Mouse (Mus musculus): ENCODE results near the gene Lsm2.
A peak's percentile ranks its signal among the peaks of the same experiment; 100 is the strongest.
"Not testable (repeated sequence)": the region's sequence is repeated elsewhere in the genome, so short reads cannot be mapped to it uniquely, and the experiment has no call there.

Gene Lsm2

DNA sequence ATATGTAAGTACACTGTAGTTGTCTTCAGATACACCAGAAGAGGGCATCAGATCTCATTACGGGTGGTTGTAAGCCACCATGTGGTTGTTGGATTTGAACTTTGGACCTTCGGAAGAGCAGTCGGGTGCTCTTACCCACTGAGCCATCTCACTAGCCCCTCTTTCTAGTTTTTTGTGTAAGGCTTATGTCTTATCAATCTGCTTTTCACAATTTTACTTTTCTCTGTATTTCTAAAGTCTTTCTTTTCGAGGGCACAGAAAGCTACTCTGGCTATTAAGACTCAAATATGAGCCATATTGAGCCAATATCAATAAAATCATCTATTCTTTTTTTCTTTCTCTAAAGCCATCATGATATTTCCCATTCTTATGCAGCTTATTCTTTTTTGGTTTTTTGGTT, 13.5 kb downstream of the Lsm2 start:
- DNase-seq: not testable (repeated sequence)

DNA sequence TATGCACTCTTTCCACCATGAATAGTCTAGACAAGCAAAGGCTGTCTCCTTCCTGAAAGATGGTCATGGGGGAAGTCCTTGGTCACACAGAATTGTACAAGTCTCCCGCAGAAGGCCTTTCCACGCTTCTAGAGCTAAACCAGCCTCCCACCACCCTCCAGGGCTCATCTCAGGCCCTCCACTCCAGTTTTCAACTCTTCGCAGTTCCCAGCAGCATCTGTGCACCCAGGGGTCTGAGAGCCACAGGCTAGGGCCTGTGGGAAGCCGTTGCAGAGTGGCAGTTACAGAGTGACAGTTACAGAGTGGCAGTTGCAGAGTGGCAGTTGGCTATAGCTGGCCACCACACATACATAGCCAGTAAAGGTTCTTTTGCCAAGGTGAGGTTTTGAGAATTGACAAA, 14.3 kb downstream of the Lsm2 start:
- DNase-seq: not testable (repeated sequence)

GRCm38 (mm10) chr17:34996411-34997141, 14.9 kb downstream of the Lsm2 start:
- DNase-seq: no peak

- no peak for DNase-seq
Measured at GRCm38 (mm10) chr17:34997142-34997483, 15.5 kb downstream of the Lsm2 start.

GRCm38 (mm10) chr17:34998526-34999430, 17.1 kb downstream of the Lsm2 start:
- no peak for DNase-seq

DNA sequence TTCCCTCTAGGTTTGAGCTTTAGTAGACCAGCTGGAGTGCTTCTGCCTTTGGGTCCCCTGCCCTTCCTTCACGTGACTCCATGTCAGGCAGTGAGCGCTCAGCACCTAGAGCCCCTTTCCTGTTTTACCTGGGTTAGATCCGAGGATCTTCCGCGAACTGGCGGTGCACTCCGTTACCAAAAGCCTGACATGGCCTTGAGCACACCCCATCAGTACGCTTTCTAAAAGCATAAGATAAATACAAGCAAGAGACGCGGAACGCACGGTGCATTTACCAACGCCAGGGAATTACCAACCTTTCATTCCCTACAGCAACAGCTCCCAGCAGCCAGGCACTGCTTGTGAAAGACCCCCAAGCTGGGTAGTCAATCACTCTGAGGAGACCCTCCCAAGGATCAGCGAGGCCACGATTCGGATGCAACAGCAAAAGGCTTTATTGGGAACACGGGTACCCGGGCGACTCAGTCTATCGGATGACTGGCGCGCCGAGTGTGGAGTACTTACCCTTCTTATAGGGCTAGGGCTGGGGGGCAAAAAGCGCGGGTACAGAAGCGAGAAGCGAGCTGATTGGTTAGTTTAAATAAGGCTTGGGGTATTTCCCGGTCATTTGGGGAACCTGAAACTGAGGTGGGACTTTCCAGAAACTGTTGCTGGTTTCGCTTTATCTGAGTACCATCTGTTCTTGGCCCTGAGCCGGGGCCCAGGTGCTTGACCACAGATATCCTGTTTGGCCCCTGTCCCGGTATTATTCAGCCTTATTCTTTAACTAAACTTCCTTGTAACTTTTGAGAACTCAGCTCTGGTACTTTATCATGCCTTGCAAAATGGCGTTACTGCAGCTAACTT, 18.4 kb downstream of the Lsm2 start:
- not testable (repeated sequence) for DNase-seq

DNA sequence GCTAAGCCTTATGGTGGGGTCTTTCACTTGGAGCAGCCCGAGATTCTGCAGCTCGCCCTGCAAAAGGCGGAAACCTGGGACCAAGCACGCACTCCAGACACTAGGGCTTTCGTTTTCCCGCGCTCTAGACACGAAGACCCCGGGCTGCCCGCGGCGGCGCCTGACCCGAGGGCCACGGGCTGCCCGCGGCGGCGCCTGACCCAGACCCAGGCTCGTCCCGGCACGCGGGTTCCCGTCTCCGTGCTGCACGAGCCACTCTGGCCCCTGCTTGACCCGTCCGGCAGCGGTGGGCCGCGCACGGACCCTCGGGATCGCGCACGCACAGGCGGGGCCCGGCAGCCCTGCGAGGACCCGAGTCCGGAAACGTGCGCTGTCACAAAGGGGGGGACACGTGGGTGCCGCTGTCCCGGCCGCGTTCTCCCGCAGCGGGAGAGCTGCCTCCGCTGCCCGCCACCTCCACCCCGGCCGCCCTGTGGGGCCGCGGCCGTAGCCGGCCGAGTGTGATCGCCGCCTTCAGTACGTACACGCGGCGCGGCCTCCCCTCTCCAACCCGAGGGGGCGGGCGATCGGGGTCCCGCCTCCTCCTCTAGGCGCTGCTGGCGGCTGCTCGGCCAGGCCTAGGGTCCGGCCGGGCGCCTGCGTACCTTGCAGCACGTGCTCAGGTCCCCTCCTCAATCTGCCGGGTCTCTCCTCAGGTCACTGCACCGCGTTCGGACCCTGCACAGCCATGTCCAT, 19.2 kb downstream of the Lsm2 start, which contains the start of gene Vars:
TSS of gene Vars (plus strand) at position 271 of the 735 bp plus-strand sequence.
- peak; percentile 78 for DNase-seq

DNA sequence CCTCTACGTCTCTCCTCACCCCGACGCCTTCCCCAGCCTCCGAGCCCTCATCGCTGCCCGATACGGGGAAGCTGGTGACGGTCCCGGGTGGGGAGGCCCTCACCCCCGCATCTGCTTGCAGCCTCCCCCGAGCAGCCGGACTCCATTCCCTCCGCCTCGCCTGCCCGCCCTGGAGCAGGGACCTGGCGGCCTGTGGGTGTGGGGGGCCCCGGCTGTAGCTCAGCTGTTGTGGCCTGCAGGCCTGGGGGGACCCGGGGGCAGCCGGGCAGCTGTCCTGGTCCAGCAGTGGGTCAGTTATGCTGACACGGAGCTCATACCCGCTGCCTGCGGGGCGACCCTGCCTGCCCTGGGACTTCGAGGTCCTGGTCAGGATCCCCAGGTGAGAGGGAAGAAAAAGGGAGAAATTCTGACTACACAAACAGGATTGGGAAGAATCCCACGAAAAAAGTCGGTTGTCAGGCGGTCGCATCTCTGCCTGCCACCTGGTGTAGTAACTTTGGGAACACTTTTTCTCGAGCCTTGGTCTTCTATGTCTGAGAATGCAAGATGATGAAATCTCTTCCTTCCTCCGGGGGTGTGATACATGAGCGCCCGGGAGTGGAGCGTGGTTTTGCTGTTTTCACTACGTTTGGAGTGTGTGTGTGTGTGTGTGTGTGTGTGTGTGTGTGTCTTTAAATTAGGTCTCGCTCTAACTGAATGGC, 19.9 kb downstream of the Lsm2 start:
- no peak for DNase-seq

- DNase-seq: no peak
Measured at GRCm38 (mm10) chr17:35002153-35002865, 20.6 kb downstream of the Lsm2 start.

DNA sequence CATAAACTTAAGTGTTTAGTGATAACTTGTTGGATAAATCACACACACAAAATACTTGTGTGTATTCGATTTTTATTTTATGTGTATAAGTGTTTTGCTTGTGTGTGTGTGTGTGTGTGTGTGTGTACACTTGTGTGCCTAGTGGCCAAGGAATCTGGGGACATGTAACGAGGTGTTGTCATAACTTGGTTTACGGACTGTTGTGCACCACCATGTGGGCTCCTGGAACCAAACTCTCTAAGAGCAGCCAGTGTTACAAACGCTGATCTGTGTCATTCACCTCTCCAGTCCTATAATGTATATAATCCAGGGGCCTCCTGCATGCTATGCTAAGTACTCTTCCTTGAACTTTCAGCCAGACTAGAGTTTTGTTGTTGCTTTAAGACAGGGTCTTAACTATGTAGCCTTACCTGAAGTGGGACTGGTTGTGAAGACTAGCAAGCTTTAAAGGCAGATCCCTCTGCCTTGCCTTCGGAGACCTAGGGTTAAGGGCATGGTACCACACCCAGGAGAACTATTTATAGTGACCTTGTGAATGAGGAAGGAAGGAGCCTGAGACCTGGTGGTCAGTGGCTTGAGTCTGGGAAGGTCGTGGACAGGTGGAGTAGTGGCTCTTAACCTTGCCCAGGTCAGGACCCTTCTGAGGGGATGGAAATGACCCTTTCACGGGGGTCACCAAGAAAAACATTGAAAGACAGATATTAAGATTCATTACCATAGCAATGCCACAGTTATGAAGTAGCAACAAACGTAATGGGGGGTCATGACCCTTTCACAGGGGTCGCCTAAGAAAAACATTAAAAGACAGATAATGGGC, 21.6 kb downstream of the Lsm2 start:
- no peak for DNase-seq

DNA sequence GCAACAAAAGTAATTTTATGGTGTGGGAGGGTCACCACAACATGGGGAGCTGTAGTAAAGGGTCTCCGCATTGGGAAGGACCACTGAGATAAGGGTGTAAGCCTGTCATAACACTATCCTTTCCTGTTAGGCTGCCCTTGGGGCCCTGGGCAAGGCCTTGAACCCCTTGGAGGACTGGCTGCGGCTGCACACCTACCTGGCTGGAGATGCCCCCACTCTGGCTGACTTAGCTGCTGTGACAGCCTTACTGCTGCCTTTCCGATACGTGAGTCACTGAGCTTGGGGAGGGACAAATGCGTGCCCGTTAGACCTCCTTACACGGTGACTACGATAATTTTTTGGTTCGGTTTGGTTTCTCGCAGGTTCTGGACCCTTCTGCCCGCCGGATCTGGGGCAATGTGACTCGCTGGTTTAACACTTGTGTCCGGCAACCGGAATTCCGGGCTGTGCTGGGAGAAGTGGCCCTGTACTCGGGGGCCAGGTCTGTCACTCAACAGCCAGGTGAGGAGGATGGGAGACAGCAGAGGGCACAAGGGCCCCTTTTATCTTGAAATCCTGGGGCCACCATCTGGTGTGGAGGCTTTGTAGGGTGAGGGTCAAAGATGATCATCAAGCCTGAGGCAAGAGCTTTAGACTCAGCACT, 22.5 kb downstream of the Lsm2 start:
- no peak for DNase-seq

DNA sequence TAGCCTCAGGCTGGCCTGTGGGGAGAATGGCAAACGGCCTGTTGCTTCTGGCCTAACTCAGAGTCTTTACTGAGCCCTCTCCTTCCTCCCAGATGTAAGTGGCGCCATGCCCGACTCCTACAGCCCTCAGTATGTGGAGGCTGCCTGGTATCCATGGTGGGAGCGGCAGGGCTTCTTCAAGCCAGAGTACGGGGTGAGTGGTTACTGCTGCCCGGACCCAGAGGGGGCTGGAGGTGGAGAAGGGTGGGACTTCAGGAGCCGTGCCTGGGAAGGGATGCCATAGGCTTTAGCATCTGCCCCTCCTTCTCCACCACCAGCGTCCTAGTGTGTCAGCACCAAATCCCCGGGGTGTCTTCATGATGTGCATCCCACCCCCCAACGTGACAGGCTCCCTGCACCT, 23.5 kb downstream of the Lsm2 start:
- no peak for DNase-seq

DNA sequence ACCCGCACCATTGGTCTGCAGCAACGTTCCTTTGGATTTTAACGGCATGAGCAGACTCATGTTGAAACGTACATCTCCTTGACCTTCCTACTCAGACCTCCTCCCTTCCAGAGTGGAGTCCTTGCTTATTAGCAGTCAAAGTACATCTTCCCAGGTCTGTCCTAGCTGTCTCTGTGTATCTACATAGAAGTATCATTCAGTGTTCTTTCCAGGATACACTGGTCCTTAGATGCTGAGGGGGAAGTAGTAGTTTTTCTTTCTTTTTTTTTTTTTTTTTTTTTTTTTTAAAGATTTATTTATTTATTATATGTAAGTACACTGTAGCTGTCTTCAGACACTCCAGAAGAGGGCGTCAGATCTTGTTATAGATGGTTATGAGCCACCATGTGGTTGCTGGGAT, 24.2 kb downstream of the Lsm2 start:
- DNase-seq: not testable (repeated sequence)

DNA sequence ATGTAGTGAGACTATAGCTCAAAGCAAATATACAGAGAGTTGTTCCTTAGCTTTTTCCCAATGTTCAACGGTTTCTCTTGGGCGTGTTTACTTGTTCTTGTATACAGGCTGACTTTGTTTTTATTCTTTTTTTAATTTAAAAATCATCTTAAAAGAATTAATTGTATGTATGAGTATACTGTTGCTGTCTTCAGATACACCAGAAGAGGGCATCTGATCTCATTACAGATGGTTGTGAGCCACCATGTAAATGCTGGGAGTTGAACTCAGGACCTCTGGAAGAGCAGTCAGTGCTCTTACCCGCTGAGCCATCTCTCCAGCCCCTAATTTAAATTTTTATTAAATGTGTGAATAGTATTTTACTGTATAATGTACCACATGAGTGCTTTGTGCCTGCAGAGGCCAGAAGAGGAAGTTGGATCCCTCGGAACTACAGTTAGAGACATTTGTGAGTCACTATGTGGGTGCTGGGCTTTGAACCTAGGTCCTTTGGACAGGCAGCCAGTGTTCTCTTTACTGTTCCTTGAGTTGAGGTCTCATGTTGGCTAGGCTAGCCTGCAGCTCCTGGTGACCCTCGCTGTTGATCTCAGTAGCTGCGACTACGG, 25.8 kb downstream of the Lsm2 start:
- DNase-seq: no peak

DNA sequence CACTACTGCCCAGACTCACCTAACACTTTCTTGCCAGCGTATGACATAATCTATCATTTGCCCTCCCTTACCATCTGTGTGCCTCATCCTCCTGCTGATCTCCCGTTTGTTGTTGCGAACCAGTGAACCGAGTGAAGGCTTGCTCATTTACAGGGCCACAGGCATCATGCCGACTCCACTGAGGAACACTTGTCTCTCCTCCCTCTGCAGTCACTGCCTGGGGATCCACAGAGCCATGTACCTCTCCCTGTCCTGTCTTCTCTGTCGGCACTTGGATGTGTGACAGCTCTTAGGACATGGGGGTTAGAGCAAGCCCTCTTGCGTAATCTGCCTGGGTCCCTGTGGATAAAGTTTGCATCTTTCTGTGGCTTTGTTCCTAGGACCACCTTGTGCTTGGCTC, 27.9 kb downstream of the Lsm2 start:
- DNase-seq: peak; percentile 72

GRCm38 (mm10) chr17:35011440-35011839, 29.8 kb downstream of the Lsm2 start:
- no peak for DNase-seq

DNA sequence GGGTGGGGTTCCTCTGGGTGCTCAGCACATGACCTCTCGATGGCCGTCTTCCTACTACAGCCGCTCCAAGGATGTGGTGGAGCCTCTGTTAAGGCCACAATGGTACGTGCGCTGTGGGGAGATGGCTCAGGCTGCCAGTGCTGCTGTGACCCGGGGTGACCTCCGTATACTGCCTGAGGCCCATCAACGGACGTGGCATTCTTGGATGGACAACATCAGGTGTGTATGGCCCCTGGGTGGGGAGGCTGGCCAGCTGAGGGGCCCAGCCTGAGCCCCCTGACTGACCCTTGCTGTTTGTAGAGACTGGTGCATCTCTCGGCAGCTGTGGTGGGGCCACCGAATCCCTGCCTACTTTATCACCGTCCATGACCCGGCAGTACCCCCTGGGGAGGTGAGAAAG, 30.8 kb downstream of the Lsm2 start:
- peak; percentile 21 for DNase-seq

DNA sequence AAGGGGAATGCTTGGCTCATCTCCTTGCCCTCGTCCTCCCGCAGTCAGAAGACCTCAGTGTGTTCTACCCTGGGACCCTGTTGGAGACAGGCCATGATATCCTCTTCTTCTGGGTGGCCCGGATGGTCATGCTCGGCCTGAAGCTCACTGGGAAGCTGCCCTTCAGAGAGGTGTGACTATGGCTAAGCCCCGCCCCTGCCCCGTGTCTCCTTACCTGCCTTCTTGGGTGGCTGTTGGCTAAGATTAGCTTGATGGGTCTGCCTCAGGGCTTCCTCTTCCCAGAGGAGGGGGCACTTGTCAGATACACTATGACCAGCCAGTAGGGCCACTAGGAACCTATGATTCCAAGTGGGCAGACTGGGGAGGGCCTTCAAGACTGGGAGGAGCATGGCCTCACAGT, 31.6 kb downstream of the Lsm2 start:
- DNase-seq: no peak

- no peak for DNase-seq
Measured at GRCm38 (mm10) chr17:35015296-35015695, 33.6 kb downstream of the Lsm2 start.
